Comparison of ENCODE assay signal across 8 mouse cellular contexts in the genomic region with DNA sequence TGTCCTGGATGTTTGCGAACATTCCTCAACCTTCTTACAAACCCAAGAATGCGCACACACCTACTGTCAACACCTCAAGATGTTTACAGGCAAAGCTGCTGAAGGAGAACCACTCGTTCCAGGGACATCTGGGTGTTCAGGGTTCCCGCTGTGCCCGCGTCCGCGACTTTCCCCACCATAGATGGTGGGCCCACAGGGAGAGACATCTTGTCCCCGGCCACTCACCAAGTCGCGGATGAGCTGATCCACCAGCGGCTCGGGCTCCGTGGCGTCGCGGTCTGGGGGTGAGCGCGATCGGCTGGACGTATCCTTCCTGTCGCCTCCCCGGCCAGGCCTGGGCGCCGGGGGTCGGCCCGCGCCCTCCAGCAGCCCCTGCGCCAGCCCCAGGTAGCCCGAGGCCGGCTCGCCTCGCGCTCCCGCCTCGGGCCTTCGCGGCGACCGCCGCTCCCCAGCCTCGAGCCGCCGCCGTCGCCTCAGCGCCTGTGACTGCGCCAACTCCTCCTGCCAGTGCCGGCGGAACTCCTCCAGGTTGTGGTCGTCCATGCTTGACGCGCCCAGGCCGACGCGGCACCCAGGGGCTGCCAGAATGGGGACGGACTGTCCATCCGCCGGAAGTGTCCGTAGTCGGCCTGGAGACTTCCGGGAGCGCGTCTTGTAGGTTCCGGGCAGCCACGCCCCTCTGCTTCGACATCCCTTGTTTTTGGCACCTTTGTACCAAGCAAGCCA. TPM values are rescaled to one million over a fixed set of nuclear protein-coding genes. Genes with fewer than 3 reads are reported as not detected.
DNase-seq lines count a peak whose midpoint lies in the region; ATAC-seq lines count a peak whose summit lies in the region.

A gene (minus strand): TSS at position 626 of the 726 bp plus-strand sequence.

- peak; percentile 71 for DNase-seq in c-Kit-negative CD71-positive TER-119-positive erythroid progenitor cells, embryonic 14.5 days (ENCODE audit: low read depth, low spot score)
- peak; percentile 49 for DNase-seq in fibroblast of lung, adult 2 months (ENCODE audit: low read depth)
- DNase-seq in kidney, postnatal 14 days: peak; percentile 91
- peak; percentile 72 for DNase-seq in liver, embryonic 13.5 days
- peak; percentile 95 for DNase-seq in neural tube, embryonic 10.5 days (ENCODE audit: extremely low spot score, low spot score)

- H3K9me3 ChIP-seq in heart, embryonic 14.5 days (ENCODE audit: control insufficient read depth, low read length): no peaks in the 10 kb centered on the region
- H3K9me3 ChIP-seq in liver, embryonic 13.5 days (replicated peaks): no peaks in the 10 kb centered on the region
- no peaks in the 10 kb centered on the region for H3K9me3 ChIP-seq in stomach, embryonic 16.5 days (replicated peaks; ENCODE audit: control insufficient read depth, low read length)

- peak within 1 kb of the TSS; percentile 96 to 99 for H3K4me3 ChIP-seq in heart, embryonic 14.5 days (ENCODE audit: control insufficient read depth in 1 of 2, insufficient read depth in 1 of 2, low read depth in 1 of 2, low read length in 2 of 2)
- peak within 1 kb of the TSS; percentile 94 for H3K4me3 ChIP-seq in liver, embryonic 13.5 days (replicated peaks)
- H3K4me3 ChIP-seq in stomach, embryonic 16.5 days (replicated peaks; ENCODE audit: low read length): peak within 1 kb of the TSS; percentile 96

- peak; percentile 80 for ATAC-seq in CD4-positive, CD25-positive, alpha-beta regulatory T cell, adult 4 months
- peak; percentile 77; the same call in 1 of the 2 replicates for ATAC-seq in heart, embryonic 14.5 days (ENCODE audit: insufficient number of reproducible peaks, insufficient read depth, low FRiP score, low read depth)
- peak; percentile 82 for ATAC-seq in liver, embryonic 13.5 days (ENCODE audit: low read depth)
- peak; percentile 84 for ATAC-seq in stomach, embryonic 16.5 days (ENCODE audit: insufficient read depth, low FRiP score)

- peaks cover 12 to 26% of the 10 kb centered on the region in 2 experiments for H3K4me1 ChIP-seq in heart, embryonic 14.5 days (ENCODE audit: control insufficient read depth in 2 of 2, insufficient read depth in 2 of 2, low read length in 2 of 2)
- H3K4me1 ChIP-seq in liver, embryonic 13.5 days (replicated peaks): peaks cover 39% of the 10 kb centered on the region
- H3K4me1 ChIP-seq in stomach, embryonic 16.5 days (ENCODE audit: control insufficient read depth, insufficient read depth, low read length): peaks cover 13% of the 10 kb centered on the region

- peaks cover 15% of the 10 kb centered on the region for H3K36me3 ChIP-seq in heart, embryonic 14.5 days (ENCODE audit: control insufficient read depth, insufficient read depth, low read length)
- H3K36me3 ChIP-seq in liver, embryonic 13.5 days: peaks cover 15% of the 10 kb centered on the region
- no peaks in the 10 kb centered on the region; the same call in 1 of the 2 replicates for H3K36me3 ChIP-seq in stomach, embryonic 16.5 days (ENCODE audit: control insufficient read depth, insufficient read depth, low read length)

- H3K4me2 ChIP-seq in heart, embryonic 14.5 days (ENCODE audit: low read length): peak within 1 kb of the TSS; percentile 81
- peak within 1 kb of the TSS; percentile 82 for H3K4me2 ChIP-seq in liver, embryonic 13.5 days
- H3K4me2 ChIP-seq in stomach, embryonic 16.5 days (ENCODE audit: low read depth, low read length): peak within 1 kb of the TSS; percentile 67

- peak within 1 kb of the TSS; percentile 29 to 67; a peak in 3 of 4 replicates for H3K27ac ChIP-seq in heart, embryonic 14.5 days (replicated peaks in 1 of 2; ENCODE audit: control insufficient read depth in 1 of 2, insufficient read depth in 1 of 2, low read depth in 2 of 2, low read length in 2 of 2)
- H3K27ac ChIP-seq in liver, embryonic 13.5 days: peak within 1 kb of the TSS; percentile 43; the same call in 1 of the 2 replicates
- peak within 1 kb of the TSS; percentile 57; the same call in 1 of the 2 replicates for H3K27ac ChIP-seq in stomach, embryonic 16.5 days (ENCODE audit: low read length)

- no peaks in the 10 kb centered on the region; the same call in 1 of the 2 replicates for H3K27me3 ChIP-seq in heart, embryonic 14.5 days (ENCODE audit: control insufficient read depth, insufficient read depth, low read length)
- H3K27me3 ChIP-seq in liver, embryonic 13.5 days: peaks cover 3% of the 10 kb centered on the region; the same call in 1 of the 2 replicates
- H3K27me3 ChIP-seq in stomach, embryonic 16.5 days (ENCODE audit: control insufficient read depth, insufficient read depth, low read length): no peaks in the 10 kb centered on the region

- WGBS in heart, embryonic 14.5 days: under 1% methylated on average over 67 of the region's 67 CpGs
- WGBS in liver, embryonic 13.5 days (ENCODE audit: insufficient replicate concordance): under 1% methylated on average over 65 of the region's 67 CpGs
- whole genome bisulfite sequencing in stomach, embryonic 16.5 days: under 1% methylated on average over 67 of the region's 67 CpGs

- peak within 1 kb of the TSS; percentile 95 for H3K9ac ChIP-seq in heart, embryonic 14.5 days (ENCODE audit: low read length)
- peak within 1 kb of the TSS; percentile 91 for H3K9ac ChIP-seq in liver, embryonic 13.5 days
- peak within 1 kb of the TSS; percentile 97 for H3K9ac ChIP-seq in stomach, embryonic 16.5 days (ENCODE audit: low read length)

RNA-seq across cellular contexts. Expression of the gene that starts here (rescaled TPM):
- 1 to 10 TPM; 3.1 to 3.3 TPM for polyA plus RNA-seq in CD4-positive, CD25-positive, alpha-beta regulatory T cell, adult 4 months (2017; shearing (Covaris generic))
- 20.5 and 23.7 TPM in 2 replicates for polyA plus RNA-seq in heart, embryonic 14.5 days (2014; fragmentation: Nextera tagmentation; extraction: Ambion mirVana)
- 8.7 and 10.0 TPM in 2 replicates for polyA plus RNA-seq in liver, embryonic 13.5 days (2015; fragmentation: Nextera tagmentation; extraction: Ambion mirVana)
- 16.5 and 18.3 TPM in 2 replicates for polyA plus RNA-seq in stomach, embryonic 16.5 days (2015; fragmentation: Nextera tagmentation; extraction: Ambion mirVana)

Comparison
In these comparisons a context has a peak if more than half of its experiments do, and no peak if none do; other contexts are left out.
1. Peak in every context shown above with its lines: DNase-seq, ATAC-seq, H3K4me3 ChIP-seq and H3K27ac ChIP-seq.